Mouse (Mus musculus): ENCODE data around the gene March7. TPM values are rescaled to one million over a fixed set of nuclear protein-coding genes. Genes with fewer than 3 reads are reported as not detected.

The March7 gene
- 60.3 and 64.3 TPM in 2 replicates for polyA plus RNA-seq (2015; fragmentation: Nextera tagmentation; extraction: Ambion mirVana)

- Histone ChIP-seq H3K9ac (ENCODE audit: low read depth, low read length) (peak within 1 kb of the TSS; percentile 99), H3K27ac (peak within 1 kb of the TSS; percentile 93), H3K27me3 (ENCODE audit: insufficient read depth, low read length) (no peaks in the 10 kb centered on the region), H3K4me3 (replicated peaks; ENCODE audit: low read depth, low read length) (peak within 1 kb of the TSS; percentile 88), H3K4me1 (replicated peaks; ENCODE audit: insufficient read depth, low read length) (peaks cover 9% of the 10 kb centered on the region), H3K4me2 (ENCODE audit: low read length) (peak within 1 kb of the TSS; percentile 69), H3K9me3 (replicated peaks; ENCODE audit: low read length) (no peaks in the 10 kb centered on the region), H3K36me3 (ENCODE audit: insufficient read depth, low read length) (peaks cover 17% of the 10 kb centered on the region)
- under 1% methylated on average over 78 of the region's 109 CpGs for WGBS
- DNase-seq (ENCODE audit: low spot score) (peak; percentile 89), ATAC-seq (replicated peaks; ENCODE audit: low FRiP score, low read depth) (peak; percentile 94)
- peak; percentile 35; the same call in 1 of the 2 replicates for TF ChIP-seq CTCF (IDR thresholded peaks at IDR 0.05; ENCODE audit: low read depth)
Observed at GRCm38 (mm10) chr2:60209703-60210651, at the start of gene March7, which contains the start of gene Baz2b. Gene March7, plus strand, starts transcription at chr2:60209887. Gene Baz2b, minus strand, starts transcription at chr2:60209839.

- ATAC-seq (replicated peaks; ENCODE audit: low FRiP score, low read depth) (no peak), DNase-seq (ENCODE audit: low spot score) (no peak)
- H3K9me3 ChIP-seq (replicated peaks; ENCODE audit: low read length), result no peaks in the 10 kb centered on the region
- no peak overlapping the region for H3K9ac ChIP-seq (ENCODE audit: low read depth, low read length)
- no peak overlapping the region for H3K4me2 ChIP-seq (ENCODE audit: low read length)
- WGBS, result 74% methylated on average over 2 of the region's 2 CpGs
- no peak overlapping the region for H3K4me3 ChIP-seq (replicated peaks; ENCODE audit: low read depth, low read length)
- no peaks in the 10 kb centered on the region for H3K36me3 ChIP-seq (ENCODE audit: insufficient read depth, low read length)
- no peaks in the 10 kb centered on the region for H3K27me3 ChIP-seq (ENCODE audit: insufficient read depth, low read length)
- H3K4me1 ChIP-seq (replicated peaks; ENCODE audit: insufficient read depth, low read length), result no peaks in the 10 kb centered on the region
- no peak for TF ChIP-seq CTCF (IDR thresholded peaks at IDR 0.05; ENCODE audit: low read depth)
- H3K27ac ChIP-seq, result no peak overlapping the region
Observed at GRCm38 (mm10) chr2:60163744-60164143, 45.9 kb upstream of the March7 start.

GRCm38 (mm10) chr2:60165679-60166078, 44.0 kb upstream of the March7 start:
- DNase-seq (ENCODE audit: low spot score) (no peak), ATAC-seq (replicated peaks; ENCODE audit: low FRiP score, low read depth) (no peak)
- no peak for TF ChIP-seq CTCF (IDR thresholded peaks at IDR 0.05; ENCODE audit: low read depth)
- Histone ChIP-seq H3K9ac (ENCODE audit: low read depth, low read length) (no peak overlapping the region), H3K4me1 (replicated peaks; ENCODE audit: insufficient read depth, low read length) (no peaks in the 10 kb centered on the region), H3K27me3 (ENCODE audit: insufficient read depth, low read length) (no peaks in the 10 kb centered on the region), H3K9me3 (replicated peaks; ENCODE audit: low read length) (no peaks in the 10 kb centered on the region), H3K36me3 (ENCODE audit: insufficient read depth, low read length) (no peaks in the 10 kb centered on the region), H3K4me2 (ENCODE audit: low read length) (no peak overlapping the region), H3K27ac (no peak overlapping the region), H3K4me3 (replicated peaks; ENCODE audit: low read depth, low read length) (no peak overlapping the region)
- WGBS, result 92% methylated on average over 11 of the region's 11 CpGs

GRCm38 (mm10) chr2:60166878-60167277, 42.8 kb upstream of the March7 start:
- H3K4me2 ChIP-seq (ENCODE audit: low read length), result no peak overlapping the region
- H3K9ac ChIP-seq (ENCODE audit: low read depth, low read length), result no peak overlapping the region
- WGBS, result 56% methylated on average over 4 of the region's 4 CpGs
- H3K27me3 ChIP-seq (ENCODE audit: insufficient read depth, low read length), result no peaks in the 10 kb centered on the region
- no peak overlapping the region for H3K27ac ChIP-seq
- H3K4me1 ChIP-seq (replicated peaks; ENCODE audit: insufficient read depth, low read length), result no peaks in the 10 kb centered on the region
- H3K9me3 ChIP-seq (replicated peaks; ENCODE audit: low read length), result no peaks in the 10 kb centered on the region
- no peak overlapping the region for H3K4me3 ChIP-seq (replicated peaks; ENCODE audit: low read depth, low read length)
- DNase-seq (ENCODE audit: low spot score) (no peak), ATAC-seq (replicated peaks; ENCODE audit: low FRiP score, low read depth) (no peak)
- TF ChIP-seq CTCF (IDR thresholded peaks at IDR 0.05; ENCODE audit: low read depth), result no peak
- no peaks in the 10 kb centered on the region for H3K36me3 ChIP-seq (ENCODE audit: insufficient read depth, low read length)

GRCm38 (mm10) chr2:60171786-60172530, 37.7 kb upstream of the March7 start:
- Histone ChIP-seq H3K4me1 (replicated peaks; ENCODE audit: insufficient read depth, low read length) (no peaks in the 10 kb centered on the region), H3K4me2 (ENCODE audit: low read length) (no peak overlapping the region), H3K4me3 (replicated peaks; ENCODE audit: low read depth, low read length) (no peak overlapping the region), H3K9me3 (replicated peaks; ENCODE audit: low read length) (no peaks in the 10 kb centered on the region), H3K9ac (ENCODE audit: low read depth, low read length) (no peak overlapping the region), H3K27me3 (ENCODE audit: insufficient read depth, low read length) (no peaks in the 10 kb centered on the region), H3K36me3 (ENCODE audit: insufficient read depth, low read length) (no peaks in the 10 kb centered on the region), H3K27ac (no peak overlapping the region)
- TF ChIP-seq CTCF (IDR thresholded peaks at IDR 0.05; ENCODE audit: low read depth), result 0 out of 2 replicates have a peak, but pooled peaks have one; percentile 5
- 52% methylated on average over 7 of the region's 7 CpGs for WGBS
- ATAC-seq (replicated peaks; ENCODE audit: low FRiP score, low read depth), result peak; percentile 84
- no peak for DNase-seq (ENCODE audit: low spot score)

- DNase-seq (ENCODE audit: low spot score), result no peak
- Histone ChIP-seq H3K36me3 (ENCODE audit: insufficient read depth, low read length) (no peaks in the 10 kb centered on the region), H3K4me3 (replicated peaks; ENCODE audit: low read depth, low read length) (no peak overlapping the region), H3K9me3 (replicated peaks; ENCODE audit: low read length) (no peaks in the 10 kb centered on the region), H3K27me3 (ENCODE audit: insufficient read depth, low read length) (no peaks in the 10 kb centered on the region), H3K4me2 (ENCODE audit: low read length) (no peak overlapping the region), H3K27ac (no peak overlapping the region), H3K9ac (ENCODE audit: low read depth, low read length) (no peak overlapping the region), H3K4me1 (replicated peaks; ENCODE audit: insufficient read depth, low read length) (no peaks in the 10 kb centered on the region)
- 77% methylated on average over 2 of the region's 2 CpGs for WGBS
- no peak for ATAC-seq (replicated peaks; ENCODE audit: low FRiP score, low read depth)
- TF ChIP-seq CTCF (IDR thresholded peaks at IDR 0.05; ENCODE audit: low read depth), result no peak
Observed at GRCm38 (mm10) chr2:60172531-60172914, 37.2 kb upstream of the March7 start.

Data from kidney, postnatal 0 days (tissue).